Mouse (Mus musculus) layer of hippocampus, postnatal 36 days (tissue): ENCODE measurements at regions not wholly inside any gene's neighbourhood (a gene's known extent, or its start where the extent isn't known, plus 50 kb on each side); places are given as distances from the start of the nearest gene placed in this dataset.

Experiments
- DNase-seq, 2 experiments: peaks; one replicate each; pipeline ENCODE4 v3.0.0; 2022

DNA sequence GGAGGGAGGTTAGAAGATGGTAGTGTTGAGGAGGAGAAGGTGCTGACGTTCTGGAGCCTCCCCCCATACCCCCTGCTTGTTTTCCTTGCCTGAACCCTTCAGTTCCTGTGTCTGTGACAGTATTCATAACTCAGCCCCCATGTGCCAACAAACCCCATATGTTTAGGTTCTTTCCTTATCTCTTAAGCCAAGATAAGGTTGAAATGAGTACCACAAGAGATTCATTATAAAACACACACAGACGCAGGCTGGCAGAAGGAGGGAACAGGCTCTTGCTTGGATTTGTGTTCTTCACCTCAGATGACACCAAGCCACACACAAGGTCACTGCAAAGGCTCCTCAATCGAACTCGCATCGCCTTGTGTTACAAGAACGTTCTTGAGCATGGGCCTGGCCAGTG is 162.9 kb upstream of the Arid2 start:
- DNase-seq, result no peak

DNA sequence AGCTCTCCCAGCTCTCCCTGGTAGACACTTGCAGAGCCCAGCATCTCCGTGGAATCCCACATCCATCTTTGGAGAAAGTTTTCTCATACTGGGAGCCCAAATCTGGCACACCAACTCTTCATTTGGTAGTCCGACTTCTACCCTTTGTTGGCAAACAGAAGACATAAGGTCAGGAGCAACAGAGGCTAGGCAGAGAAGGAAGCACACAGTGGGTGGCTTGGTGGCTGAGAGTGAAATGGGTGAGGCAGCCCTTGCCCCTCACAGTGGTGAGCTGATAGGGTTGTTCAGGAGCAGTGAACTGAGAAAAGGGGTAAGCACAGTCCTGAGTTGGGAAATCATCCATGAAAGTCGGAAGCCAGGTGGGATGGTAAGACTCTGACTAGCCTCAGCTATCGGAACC is 157.6 kb upstream of the Arid2 start:
- DNase-seq, result no peak

DNA sequence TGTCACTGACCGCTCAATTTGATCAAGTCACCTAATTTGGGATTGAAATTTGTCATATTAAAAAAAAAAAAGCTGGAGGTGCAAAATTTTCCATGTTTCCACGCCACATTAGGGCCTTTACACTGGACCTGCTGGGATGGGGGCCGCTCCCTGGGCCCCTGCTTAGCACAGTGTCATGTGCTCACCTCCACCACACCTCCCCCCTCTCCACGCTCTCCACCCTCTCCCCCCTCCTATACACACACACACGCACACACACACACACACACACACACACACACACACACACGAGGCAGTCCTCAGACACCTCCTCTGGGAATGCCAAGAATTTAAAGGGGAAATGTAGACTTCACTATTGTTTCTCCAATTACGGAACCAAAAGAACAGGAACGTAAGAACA is 156.8 kb upstream of the Arid2 start:
- DNase-seq, result no peak

DNA sequence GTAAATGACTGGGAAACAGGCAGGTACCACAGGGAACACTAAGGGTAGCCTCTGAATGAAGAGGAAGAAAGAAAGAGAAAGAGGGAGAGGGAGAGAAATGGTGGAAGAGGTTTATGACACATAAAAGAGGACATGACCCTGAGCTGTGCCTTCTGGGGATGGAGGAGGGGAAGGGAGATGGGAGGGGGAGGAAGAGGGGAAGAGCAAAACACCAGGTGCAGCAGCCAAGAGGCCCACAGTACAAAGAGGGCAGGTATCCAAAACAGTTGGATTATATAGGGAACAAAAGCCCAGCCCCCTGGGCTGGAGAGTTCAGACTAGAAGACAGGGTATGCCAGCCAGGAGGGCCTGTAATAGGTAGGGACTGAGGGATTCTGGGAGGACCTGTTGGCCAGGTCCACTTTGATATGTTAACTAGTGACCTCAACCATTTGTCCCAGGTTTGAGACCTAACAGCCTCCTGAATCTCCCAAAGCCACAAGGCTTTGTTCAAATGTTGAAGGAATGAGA is 155.7 kb upstream of the Arid2 start:
- no peak for DNase-seq

DNA sequence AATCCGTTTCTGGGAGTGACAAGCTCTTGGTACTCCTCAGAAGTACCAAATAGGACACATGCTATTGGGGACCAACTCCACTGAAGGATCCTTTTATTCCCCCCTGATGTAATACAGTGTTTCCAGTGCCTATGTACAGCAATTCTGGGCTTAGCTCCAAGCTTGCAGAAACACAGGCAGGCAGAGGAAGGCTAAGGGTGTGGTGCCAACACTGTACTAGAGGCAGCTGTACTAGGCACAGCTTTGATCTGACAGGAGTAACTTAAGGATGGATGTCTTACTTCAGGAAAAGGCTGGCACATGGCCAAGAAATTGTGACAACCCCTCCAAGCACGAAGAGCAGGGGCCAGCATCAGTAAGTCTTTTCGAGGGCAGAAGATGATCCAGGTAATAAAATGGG is 154.7 kb upstream of the Arid2 start:
- DNase-seq, result peak in 1 of 2 experiments; percentile 24

DNA sequence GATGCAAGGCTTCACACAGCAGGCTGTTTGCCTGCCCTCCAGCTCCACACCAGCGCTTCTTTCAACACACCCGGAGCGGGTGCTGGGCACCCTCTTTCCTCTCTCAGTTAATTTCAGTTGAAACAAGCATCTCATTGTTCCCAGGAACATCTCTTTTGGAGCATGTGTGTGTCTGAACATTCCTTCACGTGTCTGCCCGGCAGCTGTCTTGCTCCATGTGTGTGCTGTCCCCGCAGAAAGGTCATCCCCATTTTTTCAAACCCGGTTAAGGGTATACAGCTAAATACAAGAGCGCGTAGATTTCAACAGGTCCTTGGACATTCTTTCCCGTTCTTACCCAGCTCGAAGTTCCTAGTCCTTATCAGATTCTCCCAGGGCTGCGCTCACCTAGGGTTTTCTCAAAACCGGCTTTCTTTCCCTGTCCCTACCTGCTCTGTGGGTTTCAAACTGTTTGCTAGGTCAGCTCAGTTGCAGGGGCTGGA is 152.0 kb upstream of the Arid2 start:
- no peak for DNase-seq

DNA sequence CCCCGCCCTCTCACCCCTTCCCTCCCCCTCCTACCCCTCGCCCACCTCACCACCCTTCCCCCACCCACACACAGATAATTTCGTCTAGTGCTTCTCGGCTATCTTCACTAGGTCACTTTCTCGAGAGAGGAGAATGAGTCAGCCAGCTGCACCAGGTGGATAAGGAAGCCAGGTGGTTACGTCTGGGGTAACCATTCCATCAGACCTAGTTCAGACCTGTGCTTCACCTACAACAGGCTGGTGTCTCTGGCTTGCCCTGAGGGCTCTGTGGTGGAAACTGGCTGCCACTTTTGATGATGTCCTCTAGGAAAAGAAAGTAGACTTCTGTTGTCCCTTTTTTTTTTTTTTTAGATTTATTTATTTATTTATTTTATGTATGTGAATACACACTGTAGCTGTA is 151.5 kb upstream of the Arid2 start:
- DNase-seq, result no peak

DNA sequence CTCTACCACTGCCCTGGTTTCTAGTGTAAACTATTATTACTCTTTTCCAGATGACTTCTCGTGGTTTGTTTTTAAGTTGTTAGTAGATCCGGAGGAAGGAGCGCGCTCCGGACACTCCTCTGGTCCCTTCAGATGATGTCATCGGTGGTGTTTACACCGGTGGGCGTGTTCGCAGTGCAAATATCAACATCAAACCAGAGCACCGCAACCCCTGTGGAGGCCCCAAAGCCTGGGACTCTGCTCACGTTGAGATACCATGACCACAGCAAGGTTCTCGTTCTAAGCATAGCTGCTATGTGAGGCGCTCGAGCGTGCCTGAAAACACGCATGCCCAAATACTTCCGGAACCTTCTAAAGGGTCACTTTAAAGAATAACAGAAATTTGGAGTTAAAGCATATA is 149.8 kb upstream of the Arid2 start:
- DNase-seq, result no peak

DNA sequence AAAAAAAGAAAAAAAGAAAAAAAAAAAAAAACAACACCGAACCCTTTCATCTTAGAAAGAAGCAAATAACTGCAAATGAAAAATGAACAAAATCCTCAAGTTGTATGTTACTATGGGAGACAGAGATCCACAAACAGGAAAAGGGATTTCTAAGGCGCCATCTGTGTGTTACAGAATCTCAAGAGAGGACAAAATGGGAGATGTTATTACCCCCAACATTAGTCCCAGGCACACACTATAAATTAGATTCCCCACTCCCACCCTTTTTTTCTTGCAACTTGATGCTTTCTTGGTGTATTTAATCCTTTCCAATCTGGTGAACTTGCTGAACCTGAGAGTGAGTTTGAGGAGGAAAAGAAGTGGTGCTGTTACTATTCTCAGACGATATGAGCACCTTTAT is 149.4 kb upstream of the Arid2 start:
- no peak for DNase-seq

DNA sequence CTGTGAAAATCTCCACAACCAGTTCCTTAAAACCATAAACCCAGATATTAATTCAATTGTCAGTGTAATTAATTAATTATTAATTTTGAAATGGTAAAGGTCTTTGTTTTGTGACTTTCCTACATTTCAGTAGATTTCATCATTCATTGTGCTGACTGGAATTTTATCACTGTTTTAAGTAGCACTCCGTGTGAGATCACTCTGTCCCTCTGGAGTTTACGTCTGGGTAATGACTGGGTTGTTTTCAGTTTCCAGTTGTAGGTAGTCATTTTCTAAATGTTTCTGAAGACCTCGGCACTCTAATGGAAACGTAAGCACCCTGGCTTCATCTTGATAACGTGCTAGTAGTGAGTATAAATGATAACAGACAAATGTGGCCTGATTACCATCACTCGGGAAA is 133.8 kb upstream of the Arid2 start:
- no peak for DNase-seq

DNA sequence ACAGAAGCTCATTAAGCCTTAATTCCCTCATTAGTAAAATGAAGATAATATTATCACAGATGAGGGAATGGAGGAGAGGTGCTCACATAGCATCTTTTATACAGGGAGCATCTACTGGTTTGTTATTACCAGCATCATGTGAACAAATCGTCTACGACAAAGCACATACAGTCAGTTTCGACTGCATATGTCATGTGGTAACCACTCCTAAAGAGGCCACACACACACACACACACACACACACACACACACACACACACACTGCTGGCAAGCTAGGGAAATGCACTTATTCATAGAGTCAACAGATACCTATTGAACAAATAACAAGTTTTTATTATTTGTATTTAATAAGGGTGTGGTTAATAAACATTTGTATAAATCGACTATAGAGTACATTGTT is 129.0 kb upstream of the Arid2 start:
- DNase-seq, result no peak

DNA sequence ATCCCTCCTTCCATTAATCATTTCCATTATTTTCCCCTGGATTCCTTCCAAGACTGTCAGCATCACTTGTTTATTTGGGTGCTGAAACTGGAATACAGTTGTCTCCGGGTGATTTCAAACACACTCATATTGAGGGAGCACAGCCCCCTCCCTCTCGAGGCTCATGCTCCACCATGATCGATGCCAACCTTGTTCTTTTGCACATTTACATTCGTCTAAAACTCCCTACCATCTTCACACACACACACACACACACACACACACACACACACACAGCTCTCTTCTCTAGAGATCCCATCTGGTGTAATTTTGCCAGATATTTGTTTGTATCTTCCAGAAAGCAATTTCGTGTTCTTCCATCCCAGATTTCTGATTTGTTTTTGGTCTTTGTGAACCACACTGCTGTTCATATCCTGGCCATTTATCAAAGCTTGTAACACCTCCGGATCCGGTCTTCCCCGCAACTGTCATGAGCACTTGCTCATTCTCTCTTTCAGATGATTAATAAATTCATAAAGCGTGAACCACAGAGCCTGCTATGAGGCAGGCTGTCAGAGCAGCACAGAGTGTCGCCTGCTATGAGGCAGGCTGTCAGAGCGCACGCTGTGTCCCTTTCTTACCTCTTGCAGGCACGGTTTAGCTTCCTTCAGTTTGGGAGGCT is 122.4 kb upstream of the Arid2 start:
- DNase-seq, result peak; percentile 36 to 37

DNA sequence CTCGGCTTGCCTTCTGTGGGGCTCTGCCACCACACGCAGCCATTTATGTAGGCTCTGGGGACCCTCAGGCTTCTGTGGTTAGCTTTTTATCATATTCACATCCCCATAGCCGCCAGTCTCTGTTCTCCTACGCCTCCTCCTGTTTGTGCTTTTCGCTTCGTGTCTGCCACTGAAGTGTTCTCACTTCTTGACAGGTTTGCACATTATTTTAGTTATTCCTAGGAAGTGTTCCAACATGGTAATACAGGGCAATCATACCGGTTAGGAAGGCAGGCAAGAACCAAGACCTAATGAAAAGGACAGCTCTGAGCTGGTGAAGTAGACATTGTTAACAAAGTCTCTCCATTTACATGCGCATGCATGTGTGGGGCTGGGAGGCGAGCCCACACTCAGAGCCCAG is 120.1 kb upstream of the Arid2 start:
- no peak for DNase-seq

DNA sequence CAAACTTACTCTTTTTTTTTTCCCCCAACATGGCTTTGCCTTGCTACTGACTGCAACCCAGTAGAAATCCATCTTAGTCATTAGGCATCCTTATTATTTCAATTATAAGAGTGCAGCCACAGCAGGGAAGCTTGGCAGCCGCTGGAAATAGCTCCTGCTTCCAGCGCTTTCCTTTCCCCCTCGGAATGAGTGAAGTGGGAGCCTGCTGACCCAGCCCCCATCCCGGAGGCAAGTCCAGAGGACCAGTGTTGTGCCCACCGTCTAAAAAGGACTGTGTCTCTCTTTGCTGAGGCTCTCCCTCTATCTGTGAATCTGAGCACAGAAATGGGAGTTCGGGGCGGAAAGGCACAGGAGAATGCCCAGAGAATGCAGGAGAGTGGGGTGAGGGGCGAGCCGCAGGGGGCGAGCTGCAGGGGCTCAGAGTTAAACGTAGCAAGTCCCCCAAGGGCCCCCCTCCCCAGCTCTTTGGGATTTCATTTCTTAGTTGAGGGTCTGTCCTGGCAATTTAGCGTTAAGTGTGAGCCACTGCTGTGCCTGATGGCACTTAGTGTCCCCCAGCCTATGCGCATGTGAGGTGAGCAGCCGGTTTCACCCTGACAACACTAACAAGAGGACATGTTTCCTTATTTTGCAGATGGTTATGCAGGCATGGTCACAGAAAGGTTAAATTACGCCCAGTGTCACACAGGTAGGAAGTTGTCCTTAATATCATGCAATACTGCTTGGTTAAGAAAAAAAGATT is 117.4 kb upstream of the Arid2 start:
- no peak for DNase-seq

DNA sequence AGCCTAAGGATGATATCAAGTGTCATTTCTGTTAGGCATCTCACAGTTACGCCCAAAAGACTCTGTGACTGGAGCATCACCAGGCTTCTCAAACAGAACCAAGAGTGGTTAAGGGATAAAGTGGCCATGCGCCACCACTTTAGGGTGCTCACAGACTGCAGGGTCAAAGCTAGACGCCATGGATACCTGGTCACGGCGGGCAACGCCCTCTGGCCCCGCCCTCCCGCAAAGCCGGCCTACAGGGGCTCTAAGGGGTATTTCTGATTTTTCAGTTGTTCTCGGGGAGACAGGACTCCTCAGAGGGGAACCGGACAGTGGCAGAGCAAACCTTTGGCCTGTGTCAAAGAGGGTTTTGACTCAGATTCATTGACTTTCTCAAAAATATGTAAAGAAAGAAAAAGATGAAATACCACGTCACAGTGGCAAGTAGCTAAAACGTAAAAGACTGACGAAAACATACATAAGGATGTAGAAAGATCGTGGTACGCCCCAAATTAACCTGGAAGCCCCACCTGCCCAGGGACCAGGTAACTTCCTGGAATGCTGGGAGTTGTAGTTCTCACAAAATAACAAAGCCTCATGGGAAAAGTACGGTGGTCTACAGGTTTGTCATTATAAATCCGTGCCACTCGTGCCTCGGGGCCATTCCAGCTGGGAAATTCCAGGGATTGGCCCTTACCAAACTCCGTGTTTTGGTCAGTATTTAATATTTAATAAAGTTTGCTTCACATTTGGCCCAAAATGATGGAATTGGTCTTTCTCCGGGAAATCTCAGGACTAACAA is 116.1 kb upstream of the Arid2 start:
- no peak for DNase-seq

DNA sequence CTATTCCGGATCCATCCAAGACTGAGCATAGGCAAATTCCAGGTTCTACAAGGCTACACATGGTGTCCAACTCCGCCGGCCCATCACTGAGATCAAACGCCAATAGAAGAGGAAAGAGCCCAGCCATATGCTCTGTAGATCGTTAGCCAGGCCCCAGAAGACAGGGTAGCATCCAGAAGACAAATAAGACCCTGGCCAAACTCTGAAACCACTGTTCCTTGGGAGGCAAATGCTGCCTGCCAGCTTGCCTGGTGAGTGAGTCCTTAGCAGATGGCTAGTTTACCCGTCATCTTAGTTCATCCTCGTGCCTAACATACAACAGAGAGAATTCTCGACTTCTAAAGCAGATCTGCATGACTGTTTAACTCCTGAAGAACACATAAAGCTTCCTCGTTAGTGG is 109.4 kb upstream of the Arid2 start:
- no peak for DNase-seq

DNA sequence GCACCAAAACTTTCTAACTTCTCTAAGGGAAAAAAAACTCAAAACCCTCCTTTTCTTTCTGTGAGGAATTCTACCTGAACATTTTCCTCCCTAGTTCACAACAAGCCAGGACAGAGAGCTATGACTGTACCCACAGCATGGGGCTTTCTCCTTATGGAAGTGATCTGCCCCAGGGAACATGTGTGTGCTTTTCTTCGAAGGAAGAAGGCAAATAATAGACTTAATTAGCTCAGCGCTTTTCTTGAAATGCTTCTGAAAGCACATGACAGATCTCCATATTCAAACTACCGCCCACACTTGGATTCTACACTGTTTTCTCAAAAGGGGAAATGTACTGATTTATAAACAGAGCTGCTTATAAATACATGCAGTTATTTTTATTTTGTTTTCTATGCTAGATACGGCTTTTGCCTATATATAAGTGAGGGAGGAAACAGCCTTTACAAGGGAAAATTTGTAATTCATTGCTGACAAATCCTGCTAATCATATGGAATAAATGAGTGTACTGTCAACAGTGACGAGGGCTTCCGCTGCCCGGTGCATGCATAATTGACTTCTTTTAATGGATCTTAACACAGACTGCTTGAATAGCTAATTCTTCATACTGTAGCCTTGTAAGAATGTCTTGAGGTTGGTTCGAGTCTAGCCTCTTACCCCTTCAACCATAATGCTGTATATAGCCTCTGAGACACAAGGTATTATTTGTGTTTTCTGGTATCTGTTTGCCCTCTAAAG is 108.8 kb upstream of the Arid2 start:
- DNase-seq, result no peak

DNA sequence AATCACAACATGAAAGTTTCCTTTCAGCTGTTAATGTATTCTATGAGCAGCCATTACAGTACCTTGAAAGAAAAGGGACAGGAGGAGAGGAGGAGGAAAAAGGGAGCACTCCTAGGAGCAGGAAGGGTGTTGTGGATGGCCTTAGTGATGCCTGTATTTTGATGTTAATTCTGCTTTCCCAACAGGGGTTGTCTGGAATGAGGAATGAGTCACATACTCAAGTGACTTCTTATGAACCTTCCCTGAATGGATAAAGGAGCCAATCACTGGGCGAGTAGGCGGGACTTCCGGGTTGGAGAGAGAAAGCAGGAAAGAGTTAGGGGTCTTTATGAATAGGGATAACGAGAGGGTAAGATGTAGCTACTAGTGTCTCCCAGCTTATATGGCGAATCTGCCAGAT is 107.8 kb upstream of the Arid2 start:
- no peak for DNase-seq

DNA sequence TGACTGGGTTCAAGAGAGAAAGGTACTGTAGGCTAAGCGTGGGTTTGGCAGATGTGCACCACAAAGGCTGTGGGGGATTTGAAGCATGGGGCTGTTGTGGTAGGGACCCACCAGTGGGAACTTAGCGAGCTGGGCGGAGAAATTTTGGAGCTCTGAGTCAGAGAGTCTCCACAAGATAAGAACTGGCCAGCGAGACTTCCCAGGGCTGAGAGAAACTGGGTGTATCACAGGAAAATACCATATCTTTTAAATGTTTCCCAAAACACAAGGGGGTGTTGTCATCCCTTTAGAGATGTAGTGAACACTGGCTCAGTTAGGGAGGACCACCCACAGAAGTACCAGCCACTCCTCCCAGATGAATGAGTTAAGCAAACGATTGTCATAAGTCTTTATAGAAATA is 107.3 kb upstream of the Arid2 start:
- no peak for DNase-seq

DNA sequence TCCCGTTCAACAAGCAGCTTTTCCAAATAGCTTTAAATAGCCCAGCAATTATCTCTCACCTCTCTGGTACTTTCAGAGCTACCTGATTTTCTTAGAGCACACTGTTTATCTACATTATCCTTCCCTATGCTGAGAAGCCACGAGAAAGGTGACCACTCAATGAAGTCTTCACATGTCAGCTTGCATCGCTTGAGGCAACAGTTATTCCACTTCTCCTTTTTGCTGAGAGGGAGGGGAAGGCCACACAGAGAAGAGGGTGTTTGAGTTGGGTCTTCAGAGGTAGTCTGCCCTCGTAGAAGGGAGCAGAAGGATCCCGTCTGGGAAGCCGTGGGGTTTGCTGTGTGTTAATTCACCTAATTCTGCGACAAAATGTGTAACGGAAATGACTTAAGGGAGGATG is 106.3 kb upstream of the Arid2 start:
- DNase-seq, result no peak

DNA sequence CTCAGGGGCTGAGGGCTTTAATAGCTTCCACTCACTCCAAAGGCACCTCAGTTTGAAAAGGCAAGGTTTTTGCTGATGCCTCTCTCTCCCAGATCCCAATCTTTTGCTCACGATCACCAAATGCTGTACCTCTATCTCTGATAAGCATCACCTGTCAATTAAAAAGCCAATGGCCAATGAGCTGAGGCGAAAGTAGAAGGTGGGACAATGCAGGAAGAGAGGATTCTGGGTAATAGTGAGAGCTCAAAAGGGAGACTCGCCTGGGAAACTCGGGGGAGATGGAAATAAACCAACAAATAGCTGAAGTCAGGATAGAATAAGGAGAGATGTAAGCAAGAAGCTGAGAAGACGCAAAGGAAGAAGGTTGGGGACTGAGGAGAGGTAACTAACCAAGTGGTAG is 105.0 kb upstream of the Arid2 start:
- DNase-seq, result no peak

DNA sequence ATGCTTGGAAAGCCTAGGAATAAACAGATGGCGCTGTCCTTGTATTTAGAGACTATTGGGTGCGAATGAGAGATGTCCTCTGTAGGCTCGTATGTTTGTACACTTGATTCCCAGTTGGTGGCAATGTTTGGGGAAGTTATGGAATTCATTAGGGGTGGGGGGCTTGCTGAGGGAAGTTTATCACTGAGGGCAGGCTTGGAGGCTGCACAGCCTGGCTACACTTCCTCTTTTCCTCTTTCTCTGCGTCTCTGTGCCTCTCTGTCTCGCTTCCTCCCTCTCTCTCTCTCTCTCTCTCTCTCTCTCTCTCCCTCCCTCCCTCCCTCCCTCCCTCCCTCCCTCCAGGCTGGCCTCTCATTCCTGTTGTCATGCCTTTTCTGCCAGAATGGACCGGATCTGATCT is 104.2 kb upstream of the Arid2 start:
- no peak for DNase-seq

DNA sequence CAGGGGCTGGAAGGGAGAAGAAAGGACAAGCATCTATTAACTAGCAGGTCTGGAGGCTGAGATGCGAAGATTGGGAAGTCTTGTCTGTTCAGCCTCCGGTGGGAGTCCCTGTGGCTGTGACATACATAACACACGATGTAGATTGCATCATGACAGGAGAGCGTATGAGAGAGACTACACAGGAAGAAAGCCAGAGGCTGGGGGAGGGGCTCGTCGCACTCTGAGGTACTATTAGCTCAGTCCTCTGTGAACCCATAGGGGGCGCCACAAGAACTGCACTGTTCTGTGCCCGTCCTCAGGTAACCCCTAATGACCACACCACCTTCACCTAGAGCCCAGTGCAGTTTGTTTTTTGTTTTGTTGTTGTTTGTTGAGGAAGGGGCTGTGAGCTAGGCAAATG is 102.7 kb upstream of the Arid2 start:
- DNase-seq, result no peak
